Mouse (Mus musculus) stomach, postnatal 0 days (tissue): ENCODE measurements around the gene Slc23a4.

Source experiments
- CTCF ChIP-seq: IDR thresholded peaks from 2 replicates; pipeline ENCODE4 v1.5.1; 2016; ENCODE audit warnings: antibody characterized with exemption, low read depth, mild to moderate bottlenecking, moderate library complexity
- EP300 ChIP-seq: optimal IDR thresholded peaks from 2 replicates; pipeline ENCODE3; 2016; ENCODE audit warnings: antibody characterized with exemption

DNA sequence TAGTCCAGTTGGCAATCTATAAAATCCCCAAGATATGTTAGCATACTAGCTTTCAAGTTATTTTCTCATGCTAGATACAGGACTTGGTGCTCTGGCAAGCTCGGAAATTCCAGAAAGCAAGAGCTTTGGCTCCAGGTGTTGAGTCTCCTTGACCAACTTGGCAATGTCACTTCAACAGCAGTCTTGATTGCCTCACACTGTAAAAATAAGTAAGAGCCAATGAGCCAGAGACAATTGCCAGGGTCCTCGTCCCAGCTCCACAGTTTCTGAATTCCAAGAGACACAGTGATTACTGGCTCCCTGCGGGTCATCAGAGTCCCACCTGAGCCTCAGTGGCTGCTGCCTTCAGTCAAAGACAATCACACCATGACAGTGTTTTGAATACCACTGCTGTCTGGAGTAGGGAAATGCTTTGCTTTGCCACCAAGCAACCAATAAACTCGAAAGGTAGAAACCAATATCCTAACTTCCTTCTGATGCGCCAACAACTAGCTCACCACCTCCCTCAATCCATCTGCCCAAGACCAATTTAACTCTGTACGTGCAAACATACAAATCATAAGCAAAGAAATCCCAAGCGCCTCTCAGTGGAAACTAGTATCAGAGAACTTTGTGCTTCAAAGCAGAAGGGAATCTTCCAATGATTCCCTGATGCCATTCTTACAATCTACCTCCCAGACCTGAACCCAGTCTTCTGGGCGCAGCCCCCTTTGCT is 78.4 kb downstream of the Slc23a4 start:
- TF ChIP-seq CTCF, result no peak
- no peak for TF ChIP-seq EP300
